Mouse (Mus musculus) gastrocnemius, adult 18-20 months (tissue): Measurements from ENCODE around the gene Eif3l. TPM values are rescaled to one million over a fixed set of nuclear protein-coding genes. Genes with fewer than 3 reads are reported as not detected.

Experiments
- total RNA-seq, 2 experiments: library from RNA; stranded (reverse); gene quantifications; 2 replicates each; pipeline ENCODE4 v1.2.3; 2021

Gene Eif3l
- total RNA-seq, 2 experiments from 2014 or later: 52.6 to 54.1 TPM

Other genes with a start within 250 kb of the Eif3l start
- gene Cdc42ep1, start 232.6 kb upstream of the Eif3l start, total RNA-seq: 1 to 10 TPM; 5.2 to 9.5 TPM
- gene Lgals2, start 219.7 kb upstream of the Eif3l start, total RNA-seq: not detected
- gene Gga1, start 198.0 kb upstream of the Eif3l start, total RNA-seq: 10 to 100 TPM; 42.8 to 46.6 TPM
- not detected for gene Gm49510, start 175.5 kb upstream of the Eif3l start, total RNA-seq
- gene Sh3bp1, start 175.4 kb upstream of the Eif3l start, total RNA-seq: 1 to 10 TPM; 1.0 to 1.9 TPM
- 1 to 10 TPM; 1.3 to 1.9 TPM for gene Pdxp, start 161.3 kb upstream of the Eif3l start, total RNA-seq
- gene Lgals1, start 148.5 kb upstream of the Eif3l start, total RNA-seq: 100 to 1,000 TPM; 229 to 364 TPM
- gene Nol12, start 140.2 kb upstream of the Eif3l start, total RNA-seq: 10 to 100 TPM; 26.4 to 29.1 TPM
- gene Triobp, start 127.5 kb upstream of the Eif3l start, total RNA-seq: 10 to 100 TPM; 38.8 to 40.7 TPM
- 10 to 100 TPM; 74.4 to 86.9 TPM for gene H1f0, start 46.7 kb upstream of the Eif3l start, total RNA-seq
- not detected for gene Galr3, start 33.3 kb upstream of the Eif3l start, total RNA-seq
- 1 to 10 TPM; 4.1 to 4.5 TPM for gene Ankrd54, start 12.3 kb upstream of the Eif3l start, total RNA-seq
- gene Micall1, start 33.7 kb downstream of the Eif3l start, total RNA-seq: 10 to 100 TPM; 10.3 to 10.8 TPM
- gene Polr2f, start 65.8 kb downstream of the Eif3l start, total RNA-seq: 10 to 100 TPM; 69.3 to 76.8 TPM
- gene 1700088E04Rik, start 66.1 kb downstream of the Eif3l start, total RNA-seq: 1 to 10 TPM; 1.1 to 1.2 TPM
- 1 to 10 TPM; 1.0 to 1.3 TPM for gene Sox10, start 90.1 kb downstream of the Eif3l start, total RNA-seq
- 10 to 100 TPM; 33.7 to 34.8 TPM for gene Pick1, start 154.0 kb downstream of the Eif3l start, total RNA-seq
- under 1 TPM; 0.55 to 0.69 TPM for gene Gm49486, start 154.2 kb downstream of the Eif3l start, total RNA-seq
- under 1 TPM; 0.53 to 0.69 TPM for gene Slc16a8, start 179.6 kb downstream of the Eif3l start, total RNA-seq
- 1 to 10 TPM; 2.3 to 4.5 TPM for gene Baiap2l2, start 210.4 kb downstream of the Eif3l start, total RNA-seq